Mouse (Mus musculus) layer of hippocampus, adult 11-12 months (tissue): ENCODE results near the gene Lrrc27.

Source experiments
- DNase-seq: peaks from one replicate; pipeline ENCODE4 v3.0.0; 2022; ENCODE audit warnings: low spot score

Lrrc27 gene

DNA sequence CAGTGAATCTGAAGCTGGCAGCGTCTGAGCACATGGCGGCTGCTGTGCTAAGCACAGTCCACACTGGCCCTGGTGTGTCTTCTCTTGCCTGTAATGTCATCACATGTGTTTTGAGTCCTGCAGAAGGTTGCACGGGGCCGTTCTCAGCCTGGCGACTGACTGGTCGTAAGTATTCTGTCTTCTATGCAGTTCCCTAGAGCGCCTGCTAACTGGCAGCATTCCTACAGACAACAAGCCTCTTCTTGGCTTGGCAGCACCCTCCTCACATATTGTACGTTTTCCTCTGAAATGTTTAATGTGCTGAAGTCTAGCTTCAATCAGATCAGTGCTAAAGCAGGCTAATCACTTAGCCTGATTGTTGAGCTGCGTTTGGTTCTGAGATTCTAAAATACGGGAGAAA is 62.8 kb downstream of the Lrrc27 start:
- DNase-seq: peak; percentile 41

DNA sequence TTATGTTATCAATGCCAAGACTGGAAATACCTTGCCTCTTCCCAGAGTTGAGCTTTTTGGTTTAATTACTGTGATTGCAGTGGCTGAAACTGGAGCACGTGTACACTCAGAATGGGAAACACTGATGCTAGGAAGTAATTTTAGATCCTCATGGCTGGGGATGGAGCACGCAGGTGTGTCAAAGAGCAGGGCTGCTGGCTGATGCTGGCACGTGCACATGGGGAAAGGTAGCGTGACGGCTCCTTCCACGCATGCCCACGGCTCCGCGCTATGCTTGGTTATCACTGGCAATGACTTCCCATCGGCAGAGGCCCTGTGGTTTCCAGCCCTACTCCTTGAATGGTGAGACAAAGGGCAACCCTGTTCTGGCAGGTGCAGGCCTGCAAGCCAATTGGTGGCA is 63.4 kb downstream of the Lrrc27 start:
- DNase-seq: no peak

DNA sequence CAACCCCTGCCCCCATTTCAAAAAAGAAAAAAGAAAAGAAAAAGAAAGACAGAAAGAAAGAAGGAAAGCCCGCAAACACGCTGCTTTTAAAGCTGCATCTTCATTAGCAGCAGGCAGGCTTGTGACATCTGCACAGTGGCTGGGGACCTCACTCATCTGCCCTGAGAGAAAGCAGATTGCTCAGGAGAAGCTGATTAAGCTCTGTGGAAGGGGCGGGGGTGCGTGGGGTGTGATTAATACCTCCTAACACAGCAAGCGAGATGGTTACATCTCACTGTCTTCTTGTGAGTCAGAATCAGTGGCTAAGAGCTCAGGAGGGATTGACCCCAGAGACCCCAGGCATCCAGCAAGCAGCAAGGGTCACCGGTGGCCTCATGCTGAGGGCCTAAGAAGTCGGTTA is 64.7 kb downstream of the Lrrc27 start:
- DNase-seq: no peak

DNA sequence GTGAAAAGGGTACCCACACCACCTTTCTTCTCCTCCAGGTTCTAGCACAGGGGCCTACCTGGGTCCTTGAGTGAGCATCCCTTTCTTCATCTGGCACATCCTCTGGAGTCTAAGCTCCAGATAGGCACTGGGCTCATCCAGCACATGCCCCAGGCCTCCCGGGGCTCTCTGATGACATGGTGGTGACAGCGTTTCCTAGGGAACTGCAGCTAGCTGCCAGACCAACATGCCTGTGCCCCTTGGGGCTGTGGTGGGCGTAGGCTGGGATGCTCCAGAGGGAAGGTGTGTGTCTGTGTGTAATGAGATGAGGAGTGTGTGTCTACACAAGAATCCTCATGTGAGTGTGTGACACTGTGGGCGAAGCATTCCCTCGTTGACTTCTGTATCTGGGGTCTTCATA is 66.8 kb downstream of the Lrrc27 start:
- DNase-seq: no peak

DNA sequence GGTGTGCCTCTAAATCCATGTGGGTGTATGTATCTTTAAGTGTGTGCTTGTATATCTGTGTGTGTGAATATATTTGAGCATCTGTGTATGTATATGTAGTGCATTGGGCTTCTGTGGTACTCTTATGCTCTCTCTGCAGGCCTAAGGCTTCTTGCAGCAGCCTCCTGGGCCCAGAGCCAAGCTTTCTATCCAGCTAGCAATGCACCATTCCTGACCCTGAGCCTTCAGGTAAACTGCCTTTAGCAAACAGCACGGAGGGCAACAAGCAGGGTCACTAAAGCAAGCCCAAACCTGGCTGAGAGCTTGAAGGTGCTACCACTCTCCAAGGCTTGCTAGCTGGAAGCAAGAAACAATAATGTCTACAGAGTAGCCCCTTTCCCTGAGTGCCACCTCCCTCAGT is 67.3 kb downstream of the Lrrc27 start:
- no peak for DNase-seq

DNA sequence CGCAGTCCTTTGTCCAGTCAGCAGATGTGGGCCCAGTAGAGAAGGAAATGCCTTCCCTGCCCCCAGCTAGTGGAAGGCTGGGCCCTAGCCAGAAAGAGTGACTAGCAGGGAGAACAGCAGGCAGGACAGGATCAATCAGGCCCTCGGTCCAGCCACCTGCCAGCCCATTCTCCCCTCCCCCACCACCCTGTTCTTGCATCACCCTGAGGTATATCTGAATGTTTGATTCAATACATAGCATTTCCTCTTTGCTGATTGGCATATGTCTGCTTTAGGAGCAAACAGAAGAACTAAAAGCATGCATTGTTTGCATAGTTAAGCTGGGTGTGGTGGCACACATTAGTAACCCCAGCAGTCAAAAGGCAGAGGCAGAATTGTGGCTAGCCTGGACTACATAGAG is 68.4 kb downstream of the Lrrc27 start:
- no peak for DNase-seq

DNA sequence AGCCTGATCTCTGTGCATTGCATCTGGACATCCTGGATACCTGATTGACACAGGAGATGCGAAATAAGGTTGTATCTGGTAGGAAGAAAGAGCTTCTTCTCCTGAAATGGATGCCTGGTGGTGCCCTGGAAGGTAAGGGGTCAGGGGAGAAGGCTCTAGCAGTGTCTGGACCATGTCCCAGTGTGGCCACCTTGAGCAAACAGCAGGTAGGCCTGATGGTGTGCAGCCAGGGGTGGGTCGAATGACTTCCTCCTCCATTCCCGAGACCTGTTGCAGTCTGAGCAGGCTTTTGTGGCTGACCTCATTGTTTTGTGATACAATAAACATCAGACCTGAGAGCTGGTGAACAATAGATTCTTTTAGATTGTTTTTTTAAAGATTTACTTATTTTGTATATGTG is 69.2 kb downstream of the Lrrc27 start:
- no peak for DNase-seq

DNA sequence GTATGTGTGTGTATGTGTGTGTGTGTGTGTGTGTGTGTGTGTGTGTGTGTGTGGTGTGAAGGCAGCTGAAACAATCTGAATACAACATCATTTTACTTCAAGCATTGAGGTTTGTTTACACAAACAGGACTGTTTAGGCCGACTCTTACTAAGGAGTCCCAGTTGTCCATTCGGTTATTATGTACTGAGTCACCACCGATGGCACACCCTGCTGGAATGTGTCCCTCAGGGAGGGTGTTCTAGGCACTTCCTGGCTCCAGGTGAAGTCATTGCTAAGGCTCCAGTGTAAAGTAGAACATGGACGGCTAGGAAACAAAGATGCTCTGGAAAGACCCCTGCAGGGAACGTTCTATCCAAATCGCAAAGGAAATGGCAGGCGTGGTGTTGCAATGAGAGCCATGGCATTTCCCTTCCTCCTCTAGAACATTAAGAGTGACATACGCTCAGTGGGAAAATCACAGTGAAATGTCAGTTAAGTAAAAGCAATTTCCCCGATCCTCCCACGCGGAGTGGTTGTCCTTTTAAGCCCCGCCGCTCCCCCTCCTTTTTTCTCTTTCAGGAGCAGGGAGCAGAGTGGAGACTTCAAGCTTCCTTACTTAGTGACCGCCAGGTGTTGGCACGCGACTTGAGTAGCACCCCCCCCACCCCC is 72.6 kb downstream of the Lrrc27 start:
- no peak for DNase-seq

DNA sequence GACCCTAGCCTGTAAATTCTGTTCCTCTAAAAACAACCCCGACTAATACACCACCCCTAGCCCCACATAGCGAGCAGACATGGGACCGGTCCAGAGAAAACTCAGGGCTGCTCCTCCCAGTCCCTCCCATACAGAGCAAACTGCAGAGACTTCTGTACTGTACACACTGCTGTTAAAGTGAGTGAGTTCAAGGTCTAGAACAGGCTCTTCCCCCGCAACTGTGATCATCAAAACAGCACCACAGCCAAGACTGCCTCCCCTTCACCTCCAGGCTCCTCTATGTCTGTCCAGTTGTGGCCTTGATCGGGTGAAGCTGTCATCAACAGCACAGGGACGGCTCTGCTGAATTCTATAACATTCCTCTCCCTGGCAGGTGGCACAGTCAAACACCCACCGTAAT is 75.8 kb downstream of the Lrrc27 start:
- no peak for DNase-seq
